Mouse (Mus musculus) CD4-positive, CD25-positive, alpha-beta regulatory T cell, adult 2 months (primary cell): ENCODE measurements around the gene Npcd.

ENCODE experiments used
- DNase-seq: peaks from one replicate; pipeline ENCODE4 v3.0.0-alpha.2; 2012; ENCODE audit warnings: low read depth, low spot score

Npcd gene

GRCm38 (mm10) chr15:79766586-79767071, 67.4 kb downstream of the Npcd start:
- no peak for DNase-seq

DNA sequence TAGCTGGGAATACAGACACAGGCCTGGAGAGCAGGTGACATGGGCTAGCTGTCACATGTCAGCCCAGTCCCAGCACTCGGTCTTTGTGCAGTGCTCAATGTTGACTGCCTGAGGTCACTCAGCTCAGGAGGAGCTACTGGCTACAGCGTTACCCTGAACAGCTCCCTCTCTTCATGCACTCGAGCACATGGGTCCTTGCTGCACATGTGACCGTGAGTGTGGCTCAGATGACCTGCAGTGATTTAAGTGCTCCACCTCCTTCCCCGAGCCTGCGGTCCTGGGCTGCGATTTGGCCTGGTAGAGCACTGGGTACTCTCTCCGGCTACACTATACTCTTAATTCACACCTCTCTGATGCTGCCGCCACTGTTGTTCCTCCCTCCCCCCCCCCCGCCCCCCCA, 67.9 kb downstream of the Npcd start:
- no peak for DNase-seq

- DNase-seq, result no peak
These were observed 68.7 kb downstream of the Npcd start for GRCm38 (mm10) chr15:79765361-79765760.

- DNase-seq, result no peak
These were observed 69.3 kb downstream of the Npcd start for GRCm38 (mm10) chr15:79764539-79765267.

- DNase-seq, result no peak
These were observed 70.3 kb downstream of the Npcd start for GRCm38 (mm10) chr15:79763601-79764246.

DNA sequence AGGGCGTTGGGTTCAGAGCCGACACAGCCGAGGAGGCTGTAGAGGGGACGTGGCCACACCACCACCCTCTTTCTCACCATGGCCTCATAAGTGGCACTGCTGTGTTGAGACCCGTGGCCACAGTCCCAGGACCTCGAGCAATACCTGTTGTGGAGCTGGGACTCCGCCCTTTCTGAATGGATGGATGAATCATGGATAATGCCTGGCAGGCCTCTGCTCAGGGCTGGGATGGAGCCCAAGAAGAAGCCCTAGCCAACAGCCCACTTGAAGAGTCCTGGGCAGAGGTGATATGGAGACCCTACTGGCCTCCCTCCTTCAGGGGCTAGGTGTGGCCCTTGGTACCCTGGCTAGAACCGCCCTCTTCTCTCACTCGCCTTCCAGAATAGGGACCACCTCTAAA, 71.0 kb downstream of the Npcd start:
- DNase-seq, result no peak

GRCm38 (mm10) chr15:79760956-79761355, 73.1 kb downstream of the Npcd start:
- no peak for DNase-seq

DNA sequence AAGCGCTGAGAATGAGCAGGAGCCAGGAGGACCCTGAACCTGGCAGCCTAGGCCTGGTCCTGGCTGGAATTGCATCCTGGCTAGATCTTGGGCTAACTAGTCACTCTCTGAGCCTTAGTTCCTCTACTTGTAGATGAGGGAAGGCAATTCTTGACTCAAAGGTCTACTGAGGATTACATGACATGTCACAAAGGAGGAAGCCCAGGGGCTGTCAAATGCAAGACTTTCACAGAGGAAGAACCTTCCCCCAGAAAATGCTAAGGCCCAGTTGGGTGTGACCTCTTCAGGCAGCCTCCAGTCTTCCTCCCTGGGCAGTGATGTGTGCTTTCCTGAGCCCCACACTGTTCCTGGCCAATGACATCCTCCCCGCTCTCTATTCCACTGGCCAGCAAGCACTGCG, 76.9 kb downstream of the Npcd start:
- DNase-seq, result no peak

- no peak for DNase-seq
These were observed 77.9 kb downstream of the Npcd start for GRCm38 (mm10) chr15:79755977-79756625.

DNA sequence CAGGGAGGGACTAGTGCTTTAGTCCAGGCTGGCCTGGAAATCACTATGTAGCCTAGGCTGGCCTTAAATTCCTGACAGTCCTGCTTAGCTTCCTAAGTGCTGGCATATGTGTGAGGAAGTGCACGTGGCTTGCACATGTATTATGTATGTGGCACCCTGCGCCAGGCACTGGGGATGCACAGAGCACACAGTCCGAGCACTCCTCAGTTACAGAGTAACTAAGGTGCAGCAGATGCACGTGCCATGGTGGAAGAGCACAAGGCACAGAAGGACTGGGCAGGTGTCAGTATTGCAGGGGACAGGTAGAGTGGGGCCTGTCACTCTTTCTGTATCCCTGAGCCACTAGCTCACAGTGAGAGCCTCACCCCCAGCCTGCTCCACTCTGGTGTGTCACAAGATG, 78.9 kb downstream of the Npcd start:
- no peak for DNase-seq

DNA sequence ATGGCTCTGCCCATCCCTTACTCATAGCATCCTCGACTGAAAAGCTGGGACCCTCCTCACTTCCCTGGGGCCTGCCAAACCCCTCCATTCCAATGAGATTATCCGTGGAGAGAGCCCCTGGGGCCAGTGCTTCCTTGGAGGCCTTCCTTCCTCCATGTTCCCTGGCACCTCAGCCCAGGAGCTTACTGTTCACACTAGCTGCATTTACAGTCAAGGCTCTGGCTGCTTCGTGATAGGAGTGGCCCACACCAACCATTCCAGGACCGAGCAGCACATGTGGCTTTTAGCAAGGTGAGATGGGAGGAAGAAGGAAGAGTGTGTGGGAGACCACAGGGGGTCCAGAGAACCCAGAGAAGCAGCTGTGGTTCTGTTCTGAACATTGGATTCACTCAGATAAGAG, 80.2 kb downstream of the Npcd start:
- DNase-seq, result no peak

- DNase-seq, result no peak
These were observed 80.7 kb downstream of the Npcd start for GRCm38 (mm10) chr15:79753420-79753752.

GRCm38 (mm10) chr15:79752742-79753419, 81.2 kb downstream of the Npcd start:
- peak; percentile 81 for DNase-seq

GRCm38 (mm10) chr15:79751772-79752171, 82.3 kb downstream of the Npcd start:
- DNase-seq, result no peak

- no peak for DNase-seq
These were observed 83.8 kb downstream of the Npcd start for GRCm38 (mm10) chr15:79750266-79750665.

GRCm38 (mm10) chr15:79749162-79749561, 84.9 kb downstream of the Npcd start:
- DNase-seq, result no peak

DNA sequence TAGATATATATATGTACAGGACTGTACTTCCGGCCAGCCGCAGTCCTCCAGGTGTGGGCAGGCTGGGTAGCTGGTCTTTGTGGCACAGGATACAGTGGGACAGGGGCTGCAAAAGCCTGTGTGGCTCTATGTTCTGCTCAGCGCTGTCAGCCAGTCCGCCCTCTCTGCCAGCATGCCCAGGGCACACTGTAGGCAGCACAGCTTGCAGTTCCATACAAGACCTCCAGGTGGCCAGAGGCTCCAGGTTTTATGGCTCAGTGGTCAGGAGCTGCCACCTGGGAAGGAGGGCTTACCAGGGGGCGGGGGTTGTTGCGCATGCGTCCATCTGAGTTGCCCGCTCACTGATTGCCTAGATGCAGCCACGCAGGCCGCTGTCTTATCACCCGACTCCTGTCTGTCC, 86.0 kb downstream of the Npcd start:
- DNase-seq, result peak; percentile 55

GRCm38 (mm10) chr15:79745883-79746282, 88.2 kb downstream of the Npcd start:
- DNase-seq, result no peak

- DNase-seq, result no peak
These were observed 88.7 kb downstream of the Npcd start for GRCm38 (mm10) chr15:79745312-79745711.

DNA sequence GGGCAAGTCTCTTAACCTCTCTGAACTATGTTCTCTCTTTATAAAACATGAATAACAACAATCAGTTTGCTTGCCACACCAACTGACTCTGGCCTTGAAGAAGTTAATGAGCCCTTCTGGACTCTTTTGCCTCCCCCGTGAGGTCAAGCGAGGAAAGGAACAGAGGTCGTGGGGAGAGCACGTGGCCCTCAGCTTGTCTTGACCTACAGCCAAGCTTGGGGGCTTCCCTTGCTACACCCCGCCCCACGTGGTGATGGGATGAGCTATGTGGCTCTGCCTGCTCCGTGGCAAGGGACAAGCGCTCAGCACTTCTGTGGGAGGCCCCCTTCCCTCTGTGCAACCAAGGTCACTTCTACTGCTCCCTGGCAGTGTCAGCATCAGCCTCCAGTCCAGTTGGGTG, 89.3 kb downstream of the Npcd start:
- DNase-seq, result no peak

GRCm38 (mm10) chr15:79744001-79744400, 90.0 kb downstream of the Npcd start:
- no peak for DNase-seq

GRCm38 (mm10) chr15:79742706-79743023, 91.4 kb downstream of the Npcd start:
- no peak for DNase-seq
